ENCODE assay signal across 8 mouse cellular contexts in the genomic region with DNA sequence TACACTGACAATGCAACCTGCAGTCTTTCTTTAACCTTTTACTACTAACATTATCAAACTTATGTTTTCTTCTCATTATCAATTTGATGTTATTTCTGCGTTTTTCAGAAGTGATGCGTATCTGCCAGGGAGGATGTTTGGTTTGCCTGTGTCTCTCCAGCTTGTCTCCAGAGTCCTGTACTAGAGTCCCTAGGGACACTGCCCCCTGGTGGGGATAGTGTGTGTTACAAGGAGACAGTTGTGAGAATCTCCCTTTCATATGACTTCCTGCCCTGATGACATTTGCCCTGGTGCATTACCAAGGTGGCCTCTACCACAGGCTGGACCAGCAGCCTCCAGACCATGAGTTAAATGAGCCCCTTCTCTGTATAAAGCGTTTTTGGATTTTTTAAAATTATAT. TPM values are rescaled to one million over a fixed set of nuclear protein-coding genes. Genes with fewer than 3 reads are reported as not detected.
A peak's percentile ranks its signal among the peaks of the same experiment; 100 is the strongest.
DNase-seq lines count a peak whose midpoint lies in the region; ATAC-seq and TF ChIP-seq lines count a peak whose summit lies in the region.

No protein-coding gene starts in this region.

- no peak overlapping the region for H3K27ac ChIP-seq in spleen, adult 2 months (ENCODE audit: insufficient read depth, low read length)

- TF ChIP-seq POLR2A in lung, adult 2 months (IDR thresholded peaks at IDR 0.05; ENCODE audit: borderline replicate concordance, extremely low read depth, low read depth, low read length) = no peak
- no peak for TF ChIP-seq POLR2A in spleen, adult 2 months (IDR thresholded peaks at IDR 0.05; ENCODE audit: low read depth, low read length)

- no peaks in the 10 kb centered on the region for H3K27me3 ChIP-seq in spleen, adult 2 months (ENCODE audit: control insufficient read depth, insufficient read depth, low read length)

- TF ChIP-seq CTCF in lung, adult 2 months (IDR thresholded peaks at IDR 0.05; ENCODE audit: insufficient read depth, low read length) = peak; percentile 73
- peak; percentile 38; the same call in 1 of the 2 replicates for TF ChIP-seq CTCF in spleen, adult 2 months (IDR thresholded peaks at IDR 0.05; ENCODE audit: extremely low read depth, insufficient read depth, insufficient read length, insufficient replicate concordance)

- 0 out of 2 replicates have a peak, but pooled peaks cover 5% of the 10 kb centered on the region for H3K4me1 ChIP-seq in lung, adult 2 months (ENCODE audit: control insufficient read depth, insufficient read depth, low read length)
- H3K4me1 ChIP-seq in spleen, adult 2 months (ENCODE audit: control insufficient read depth, insufficient read depth, insufficient read length) = peaks cover 3% of the 10 kb centered on the region

- H3K36me3 ChIP-seq in spleen, adult 2 months (ENCODE audit: control insufficient read depth, insufficient read depth, low read length) = no peaks in the 10 kb centered on the region

- peak; percentile 54 for DNase-seq in cerebellum, adult 11 months
- DNase-seq in cerebellum, adult 11-12 months = no peak
- peak; percentile 86 for DNase-seq in 416B (ENCODE audit: low read depth)
- peak; percentile 80 to 87 for DNase-seq in adrenal gland, postnatal 36 days
- DNase-seq in kidney, postnatal 14 days = peak; percentile 77
- peak; percentile 71 for DNase-seq in lung, adult 2 months
- peak; percentile 69 to 71 for DNase-seq in spleen, adult 2 months (ENCODE audit: low read depth in 1 of 2, low spot score in 2 of 2)

- 0 out of 2 replicates have a peak, but pooled peaks have one; percentile 54 for ATAC-seq in erythroid progenitor cell, adult 5-6 weeks (replicated peaks; ENCODE audit: low FRiP score, poor library complexity, severe bottlenecking)

- H3K4me3 ChIP-seq in lung, adult 2 months (replicated peaks; ENCODE audit: extremely low read depth, low read depth, low read length) = no peak overlapping the region
- no peak overlapping the region for H3K4me3 ChIP-seq in spleen, adult 2 months (ENCODE audit: extremely low read depth, insufficient read depth, insufficient read length)

- 4% methylated on average over 3 of the region's 3 CpGs for WGBS in lung, adult 2 months
- WGBS in spleen, adult 2 months = 6% methylated on average over 3 of the region's 3 CpGs

RNA-seq across cellular contexts. Expression of gene Rpl14, which starts 15.3 kb away (rescaled TPM):
- total RNA-seq in adrenal gland, postnatal 36 days (2021) = 100 to 1,000 TPM; 522 to 541 TPM
- 526 and 549 TPM in 2 replicates for total RNA-seq in erythroid progenitor cell, adult 5-6 weeks (2015; ENCODE audit: low replicate concordance)
- total RNA-seq in erythroid progenitor cell, adult 5-6 weeks (2017; ENCODE audit: low replicate concordance) = 375 and 420 TPM in 2 replicates
- 319 and 344 TPM in 2 replicates for polyA plus RNA-seq in lung, adult 2 months (2012; rRNA removed)
- 353 and 541 TPM in 2 replicates for polyA plus RNA-seq in spleen, adult 2 months (2012; rRNA removed)

RNA-seq across cellular contexts. Expression of gene Entpd3, which starts 46.9 kb away (rescaled TPM):
- 1 to 10 TPM in 1 of 2 experiments, under 1 TPM in 1; 0.40 to 2.9 TPM for total RNA-seq in adrenal gland, postnatal 36 days (2021)
- 0.42 TPM in 1 of 2 replicates, not detected in the other for total RNA-seq in erythroid progenitor cell, adult 5-6 weeks (2015; ENCODE audit: low replicate concordance)
- total RNA-seq in erythroid progenitor cell, adult 5-6 weeks (2017; ENCODE audit: low replicate concordance) = not detected in 2 replicates
- polyA plus RNA-seq in lung, adult 2 months (2012; rRNA removed) = 3.7 and 5.7 TPM in 2 replicates
- 0.15 and 0.20 TPM in 2 replicates for polyA plus RNA-seq in spleen, adult 2 months (2012; rRNA removed)
